Mouse (Mus musculus) hindlimb bud, embryonic 11.5 days (tissue): ENCODE results near the gene Nfs1.

Source experiments
- DNase-seq: peaks from one replicate; pipeline ENCODE4 v3.0.0-alpha.2; 2012; ENCODE audit warnings: low read depth, low spot score; ENCODE audit errors: extremely low spot score

Nfs1 gene

GRCm38 (mm10) chr2:156073725-156074124 lies 70.3 kb downstream of the Nfs1 start:
- no peak for DNase-seq
